Mouse (Mus musculus) forebrain, embryonic 16.5 days (tissue): ENCODE data around the gene Prkag3. TPM values are rescaled to one million over a fixed set of nuclear protein-coding genes. Genes with fewer than 3 reads are reported as not detected.

Experiments used
- ATAC-seq: fragments of 200-750 bp; cut with Nextera tagmentation; 2 replicates; pipeline ENCODE4 v1.8.0; 2017; ENCODE audit warnings: mild to moderate bottlenecking, moderate library complexity
- H3K27ac ChIP-seq: fragments of 300-500 bp; sonication (generic); 2 replicates; pipeline ENCODE4 v1.5.1; 2014; ENCODE audit warnings: low read length, control low read depth
- H3K27me3 ChIP-seq: fragments of 300-500 bp; sonication (generic); replicated peaks from 2 replicates; pipeline ENCODE4 v1.6.1; 2014; ENCODE audit warnings: low read length; ENCODE audit not compliant: control insufficient read depth, insufficient read depth
- H3K36me3 ChIP-seq: fragments of 300-500 bp; sonication (generic); 2 replicates; pipeline ENCODE4 v1.6.1; 2014; ENCODE audit not compliant: control insufficient read depth, insufficient read depth
- H3K4me1 ChIP-seq: fragments of 300-500 bp; sonication (generic); replicated peaks from 2 replicates; pipeline ENCODE4 v1.6.1; 2014; ENCODE audit warnings: low read length; ENCODE audit not compliant: control insufficient read depth, insufficient read depth
- H3K4me2 ChIP-seq: fragments of 300-500 bp; sonication (generic); 2 replicates; pipeline ENCODE4 v1.6.1; 2014; ENCODE audit warnings: mild to moderate bottlenecking, low read length, control low read depth
- H3K4me3 ChIP-seq: fragments of 300-500 bp; sonication (generic); replicated peaks from 2 replicates; pipeline ENCODE4 v1.5.1; 2014; ENCODE audit warnings: mild to moderate bottlenecking, low read length, control low read depth
- H3K9ac ChIP-seq: fragments of 300-500 bp; sonication (generic); replicated peaks from 2 replicates; pipeline ENCODE4 v1.6.1; 2014; ENCODE audit warnings: low read depth, low read length, control low read depth
- H3K9me3 ChIP-seq: fragments of 300-500 bp; sonication (generic); 2 replicates; pipeline ENCODE4 v1.6.1; 2016; ENCODE audit warnings: low read length; ENCODE audit not compliant: control insufficient read depth
- WGBS: fragments of 180-500 bp; shearing (Covaris S2); extraction: QIAGEN DNeasy Blood & Tissue Kit; methylation state at CpG from one replicate; pipeline ENCODE4 v1.1.7; 2014; 5-methylcytosine and 5-hydroxymethylcytosine counted together
- polyA plus RNA-seq: library from polyadenylated mRNA; unstranded; fragments of >200 nt; fragmentation: Nextera tagmentation; extraction: Ambion mirVana; gene quantifications from 2 replicates; pipeline ENCODE4 v1.2.1, GENCODE M21; 2015

Gene Prkag3
- polyA plus RNA-seq, 1 experiment from 2014 or later, result not detected

GRCm38 (mm10) chr1:74787846-74788245 lies 38.8 kb upstream of the Prkag3 start:
- WGBS, result 6% methylated on average over 7 of the region's 7 CpGs
- H3K36me3 ChIP-seq, result no peaks in the 10 kb centered on the region
- ATAC-seq, result 0 out of 2 replicates have a peak, but pooled peaks have one; percentile 34
- H3K9ac ChIP-seq, result no peak overlapping the region
- peaks cover 82% of the 10 kb centered on the region for H3K27me3 ChIP-seq
- peaks cover 23% of the 10 kb centered on the region for H3K4me1 ChIP-seq
- H3K4me2 ChIP-seq, result no peak overlapping the region
- no peak overlapping the region for H3K27ac ChIP-seq
- H3K9me3 ChIP-seq, result no peaks in the 10 kb centered on the region
- no peak overlapping the region for H3K4me3 ChIP-seq

- under 1% methylated on average over 67 of the region's 67 CpGs for WGBS
Observed at GRCm38 (mm10) chr1:74784041-74784759, 35.2 kb upstream of the Prkag3 start.

GRCm38 (mm10) chr1:74783554-74783953 lies 34.5 kb upstream of the Prkag3 start:
- 2% methylated on average over 13 of the region's 13 CpGs for WGBS
- Histone ChIP-seq H3K9me3 (no peaks in the 10 kb centered on the region), H3K36me3 (no peaks in the 10 kb centered on the region), H3K4me2 (peak overlapping the region; percentile 75), H3K4me3 (peak overlapping the region; percentile 52), H3K4me1 (peaks cover 13% of the 10 kb centered on the region), H3K27me3 (peaks cover 79% of the 10 kb centered on the region), H3K27ac (no peak overlapping the region), H3K9ac (no peak overlapping the region)
- ATAC-seq, result peak; percentile 29; the same call in 1 of the 2 replicates

More at GRCm38 (mm10) chr1:74784041-74784759, 35.2 kb upstream of the Prkag3 start:
- Histone ChIP-seq H3K27ac (no peak overlapping the region), H3K27me3 (peaks cover 79% of the 10 kb centered on the region), H3K9ac (peak overlapping the region; percentile 50), H3K4me3 (peak overlapping the region; percentile 52), H3K36me3 (no peaks in the 10 kb centered on the region), H3K4me1 (peaks cover 13% of the 10 kb centered on the region), H3K9me3 (no peaks in the 10 kb centered on the region), H3K4me2 (peak overlapping the region; percentile 75)
- ATAC-seq, result peak; percentile 65

GRCm38 (mm10) chr1:74782045-74782444 lies 33.0 kb upstream of the Prkag3 start:
- H3K4me3 ChIP-seq, result no peak overlapping the region
- H3K4me1 ChIP-seq, result peaks cover 13% of the 10 kb centered on the region
- no peak overlapping the region for H3K9ac ChIP-seq
- H3K4me2 ChIP-seq, result no peak overlapping the region
- WGBS, result 12% methylated on average over 14 of the region's 14 CpGs
- no peak overlapping the region for H3K27ac ChIP-seq
- H3K27me3 ChIP-seq, result peaks cover 75% of the 10 kb centered on the region
- H3K36me3 ChIP-seq, result no peaks in the 10 kb centered on the region
- H3K9me3 ChIP-seq, result no peaks in the 10 kb centered on the region
- no peak for ATAC-seq

GRCm38 (mm10) chr1:74778934-74779486 lies 30.0 kb upstream of the Prkag3 start:
- Histone ChIP-seq H3K27ac (no peak overlapping the region), H3K9me3 (no peaks in the 10 kb centered on the region), H3K27me3 (peaks cover 65% of the 10 kb centered on the region), H3K4me1 (peaks cover 7% of the 10 kb centered on the region), H3K4me2 (no peak overlapping the region), H3K4me3 (no peak overlapping the region), H3K9ac (no peak overlapping the region), H3K36me3 (no peaks in the 10 kb centered on the region)
- no peak for ATAC-seq
- WGBS, result 28% methylated on average over 3 of the region's 3 CpGs

GRCm38 (mm10) chr1:74775816-74776215 lies 26.8 kb upstream of the Prkag3 start:
- Histone ChIP-seq H3K27ac (no peak overlapping the region), H3K9me3 (no peaks in the 10 kb centered on the region), H3K4me1 (peaks cover 26% of the 10 kb centered on the region), H3K4me3 (no peak overlapping the region), H3K4me2 (no peak overlapping the region), H3K9ac (no peak overlapping the region), H3K27me3 (peaks cover 59% of the 10 kb centered on the region), H3K36me3 (no peaks in the 10 kb centered on the region)
- ATAC-seq, result no peak
- WGBS, result 7% methylated on average over 5 of the region's 5 CpGs

- no peak for ATAC-seq
- H3K27ac ChIP-seq, result no peak overlapping the region
- no peak overlapping the region for H3K4me2 ChIP-seq
- peaks cover 26% of the 10 kb centered on the region for H3K4me1 ChIP-seq
- H3K4me3 ChIP-seq, result no peak overlapping the region
- no peak overlapping the region for H3K9ac ChIP-seq
- no peaks in the 10 kb centered on the region for H3K9me3 ChIP-seq
- peaks cover 68% of the 10 kb centered on the region for H3K27me3 ChIP-seq
- H3K36me3 ChIP-seq, result no peaks in the 10 kb centered on the region
- 11% methylated on average over 7 of the region's 7 CpGs for WGBS
Observed at GRCm38 (mm10) chr1:74774062-74774461, 25.0 kb upstream of the Prkag3 start.

- peaks cover 26% of the 10 kb centered on the region for H3K4me1 ChIP-seq
- H3K4me3 ChIP-seq, result peak overlapping the region; percentile 17; the same call in 1 of the 2 replicates
- WGBS, result 1% methylated on average over 15 of the region's 15 CpGs
- H3K9me3 ChIP-seq, result no peaks in the 10 kb centered on the region
- H3K27ac ChIP-seq, result no peak overlapping the region
- H3K27me3 ChIP-seq, result peaks cover 67% of the 10 kb centered on the region
- H3K4me2 ChIP-seq, result peak overlapping the region; percentile 35
- ATAC-seq, result peak; percentile 89
- H3K9ac ChIP-seq, result no peak overlapping the region
- no peaks in the 10 kb centered on the region for H3K36me3 ChIP-seq
Observed at GRCm38 (mm10) chr1:74773136-74773535, 24.1 kb upstream of the Prkag3 start.

GRCm38 (mm10) chr1:74771931-74772620 lies 23.1 kb upstream of the Prkag3 start:
- peak; percentile 37; the same call in 1 of the 2 replicates for ATAC-seq
- Histone ChIP-seq H3K4me1 (peaks cover 26% of the 10 kb centered on the region), H3K9me3 (no peaks in the 10 kb centered on the region), H3K27ac (no peak overlapping the region), H3K27me3 (peaks cover 66% of the 10 kb centered on the region), H3K9ac (peak overlapping the region; percentile 50), H3K36me3 (no peaks in the 10 kb centered on the region), H3K4me3 (peak overlapping the region; percentile 48), H3K4me2 (peak overlapping the region; percentile 72)
- under 1% methylated on average over 48 of the region's 51 CpGs for WGBS
